Mouse (Mus musculus): Measurements from ENCODE around the gene Evi5l. TPM values are rescaled to one million over a fixed set of nuclear protein-coding genes. Genes with fewer than 3 reads are reported as not detected.
A peak's percentile ranks its signal among the peaks of the same experiment; 100 is the strongest.

Gene Evi5l
- total RNA-seq, 2 experiments from 2014 or later: 13.5 to 16.9 TPM

DNA sequence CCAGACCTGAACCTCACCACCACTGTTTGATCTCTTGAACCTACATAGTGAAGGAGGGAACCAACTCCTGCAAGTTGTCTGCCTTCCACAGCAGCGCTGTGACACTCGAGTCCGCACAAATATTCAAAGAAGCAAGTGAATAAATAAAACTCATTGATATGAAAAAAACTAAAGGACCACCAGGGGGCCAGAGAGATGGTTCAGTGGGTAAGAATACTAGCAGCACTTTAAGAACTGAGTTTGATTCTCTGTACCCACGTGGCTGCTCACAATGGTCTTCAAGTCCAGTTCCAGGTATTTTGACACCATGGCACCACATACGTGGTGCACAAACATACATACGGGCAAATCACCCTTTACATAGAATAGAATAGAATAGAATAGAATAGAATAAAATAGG, 44.7 kb downstream of the Evi5l start:
- H3K27ac ChIP-seq: no peak overlapping the region
- DNase-seq: no peak
- TF ChIP-seq CTCF (IDR thresholded peaks at IDR 0.05): no peak
- intact Hi-C loops (cut with DNase I): no loop called here
- H3K4me3 ChIP-seq: no peak overlapping the region

DNA sequence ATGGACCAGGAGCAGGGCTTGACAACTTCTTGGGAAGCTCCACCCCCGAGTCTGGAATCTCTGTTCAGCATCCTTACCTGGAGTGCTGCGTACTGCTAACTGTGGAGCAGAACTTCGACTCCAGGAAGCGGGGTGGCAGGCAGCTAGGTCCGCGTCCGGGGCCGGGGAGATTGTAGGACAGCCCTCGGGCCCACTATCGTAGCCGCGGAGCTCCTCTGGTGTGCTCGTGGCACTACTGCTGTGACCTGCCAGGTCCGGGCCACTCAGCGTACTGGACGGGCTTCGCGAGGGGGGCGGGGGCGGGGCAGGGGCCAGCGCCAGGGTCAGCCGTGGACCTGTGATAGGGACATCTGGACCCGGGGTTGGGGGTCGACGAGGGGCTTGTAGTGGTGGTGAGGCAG, 46.4 kb downstream of the Evi5l start:
- TF ChIP-seq CTCF (IDR thresholded peaks at IDR 0.05): no peak
- Histone ChIP-seq H3K4me3 (peak overlapping the region; percentile 72), H3K27ac (no peak overlapping the region)
- intact Hi-C loops (cut with DNase I): no loop called here
- no peak for DNase-seq

DNA sequence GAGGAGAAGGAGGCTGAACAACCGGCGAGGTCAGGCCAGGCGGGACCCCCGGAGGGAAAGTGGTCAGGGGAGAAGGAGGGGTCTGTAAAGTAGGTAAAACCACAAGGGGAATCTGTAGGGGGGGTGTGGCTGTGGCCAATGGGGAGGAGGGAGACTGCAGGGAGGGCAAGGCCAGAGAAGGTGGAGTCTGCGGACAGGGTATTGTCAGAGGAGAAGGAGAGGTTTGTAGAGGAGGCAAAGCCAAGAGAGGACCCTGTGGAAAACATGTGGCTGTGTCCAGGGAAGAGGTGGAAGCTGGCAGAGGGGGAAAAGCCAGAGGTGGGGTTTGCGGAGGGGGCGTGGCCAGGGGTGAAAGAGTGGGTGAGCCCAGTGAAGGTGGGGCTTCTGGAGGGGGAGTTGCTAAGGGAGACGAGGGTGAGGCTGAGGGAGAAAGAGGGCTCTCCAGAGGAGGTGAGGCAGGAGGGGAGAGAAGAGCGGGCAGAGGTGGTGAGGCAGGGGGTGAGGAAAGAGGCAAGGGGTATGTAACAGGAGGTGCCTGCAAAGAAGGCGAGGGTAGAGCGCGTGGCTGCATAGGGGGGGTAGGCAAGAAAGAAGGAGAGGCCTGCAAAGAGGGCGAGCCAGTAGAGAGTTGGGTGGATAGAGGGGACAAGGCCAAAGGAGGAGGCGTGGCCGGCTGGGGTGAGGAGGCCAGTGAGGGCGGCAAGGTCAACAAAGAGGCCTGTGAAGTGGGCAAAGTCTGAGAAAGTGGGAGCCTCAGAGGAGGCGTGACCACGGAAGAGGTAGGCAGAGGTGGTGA, 47.0 kb downstream of the Evi5l start:
- TF ChIP-seq CTCF (IDR thresholded peaks at IDR 0.05): no peak
- intact Hi-C loops (cut with DNase I): no loop called here
- Histone ChIP-seq H3K27ac (no peak overlapping the region), H3K4me3 (peak overlapping the region; percentile 72)
- DNase-seq: peak; percentile 56

DNA sequence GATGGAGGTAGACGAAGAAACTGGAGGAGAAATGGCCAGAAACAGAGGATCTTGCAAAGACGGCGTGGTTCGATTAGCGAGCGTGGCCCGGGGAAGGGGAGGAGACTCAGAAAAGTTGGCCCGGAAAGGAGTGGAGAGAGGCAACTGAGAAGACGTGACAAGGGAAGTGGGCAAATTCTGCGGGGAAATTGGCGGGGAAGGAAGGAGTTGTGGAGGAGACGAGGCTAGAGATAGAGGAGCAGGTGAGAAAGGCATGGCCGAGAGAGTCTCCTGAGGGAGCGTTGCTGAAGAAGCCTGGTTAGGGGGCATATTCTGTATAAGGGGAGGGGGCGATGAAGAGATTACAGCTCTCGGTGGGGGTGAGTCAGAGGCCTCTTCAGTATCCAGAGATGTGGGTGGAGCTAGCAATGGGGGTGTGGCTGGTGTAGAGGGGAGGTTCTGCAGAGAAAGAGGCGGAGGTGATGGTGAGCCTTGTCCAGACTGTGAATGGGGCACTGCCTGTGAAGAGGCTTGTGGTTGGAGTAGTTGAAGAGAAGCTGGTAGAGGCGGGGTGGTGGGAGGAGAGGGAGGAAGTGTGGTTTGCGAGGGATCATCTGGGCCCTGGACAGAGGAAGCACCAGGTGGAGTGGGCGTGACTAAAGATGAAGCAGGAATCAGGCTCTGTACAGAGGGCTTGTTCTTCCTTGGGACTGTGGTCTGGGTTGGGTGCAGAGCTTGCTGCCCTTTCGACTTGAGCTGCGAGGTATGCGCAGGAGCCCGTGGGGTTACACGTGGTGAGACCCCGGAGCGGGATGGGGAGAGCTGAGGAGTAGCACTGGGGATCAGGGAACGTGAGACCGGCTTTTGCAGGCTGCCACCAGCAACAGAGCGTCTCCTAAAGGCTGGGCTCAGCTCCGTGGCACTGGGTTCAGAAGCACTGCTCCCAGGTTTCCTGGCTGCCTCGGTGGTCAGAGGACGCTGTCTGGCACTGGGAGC, 47.9 kb downstream of the Evi5l start:
- DNase-seq: peak; percentile 57
- Histone ChIP-seq H3K27ac (no peak overlapping the region), H3K4me3 (peak overlapping the region; percentile 72)
- intact Hi-C loops (cut with DNase I): no loop called here
- no peak for TF ChIP-seq CTCF (IDR thresholded peaks at IDR 0.05)

DNA sequence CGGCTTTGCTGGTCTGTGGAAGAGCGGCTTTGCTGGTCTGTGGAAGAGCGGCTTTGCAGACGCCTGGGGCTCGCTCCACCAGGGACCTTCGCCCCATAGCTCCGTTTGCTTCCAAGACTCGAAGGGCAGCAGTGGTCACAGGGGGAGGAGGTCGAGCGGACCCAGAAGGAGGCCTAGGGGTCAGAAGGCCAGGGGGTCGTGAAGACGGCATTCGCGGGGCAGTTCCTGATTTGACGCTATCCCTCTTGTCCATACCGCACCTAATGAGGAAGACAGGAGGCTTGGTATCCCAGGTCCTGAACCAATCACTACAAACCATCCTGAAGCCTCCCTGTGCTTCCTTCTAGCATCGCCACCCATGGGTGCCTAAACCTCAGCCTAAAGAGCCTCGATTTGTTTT, 49.9 kb downstream of the Evi5l start:
- TF ChIP-seq CTCF (IDR thresholded peaks at IDR 0.05): no peak
- intact Hi-C loops (cut with DNase I): no loop called here
- no peak for DNase-seq
- no peak overlapping the region for H3K27ac ChIP-seq
- no peak overlapping the region for H3K4me3 ChIP-seq

DNA sequence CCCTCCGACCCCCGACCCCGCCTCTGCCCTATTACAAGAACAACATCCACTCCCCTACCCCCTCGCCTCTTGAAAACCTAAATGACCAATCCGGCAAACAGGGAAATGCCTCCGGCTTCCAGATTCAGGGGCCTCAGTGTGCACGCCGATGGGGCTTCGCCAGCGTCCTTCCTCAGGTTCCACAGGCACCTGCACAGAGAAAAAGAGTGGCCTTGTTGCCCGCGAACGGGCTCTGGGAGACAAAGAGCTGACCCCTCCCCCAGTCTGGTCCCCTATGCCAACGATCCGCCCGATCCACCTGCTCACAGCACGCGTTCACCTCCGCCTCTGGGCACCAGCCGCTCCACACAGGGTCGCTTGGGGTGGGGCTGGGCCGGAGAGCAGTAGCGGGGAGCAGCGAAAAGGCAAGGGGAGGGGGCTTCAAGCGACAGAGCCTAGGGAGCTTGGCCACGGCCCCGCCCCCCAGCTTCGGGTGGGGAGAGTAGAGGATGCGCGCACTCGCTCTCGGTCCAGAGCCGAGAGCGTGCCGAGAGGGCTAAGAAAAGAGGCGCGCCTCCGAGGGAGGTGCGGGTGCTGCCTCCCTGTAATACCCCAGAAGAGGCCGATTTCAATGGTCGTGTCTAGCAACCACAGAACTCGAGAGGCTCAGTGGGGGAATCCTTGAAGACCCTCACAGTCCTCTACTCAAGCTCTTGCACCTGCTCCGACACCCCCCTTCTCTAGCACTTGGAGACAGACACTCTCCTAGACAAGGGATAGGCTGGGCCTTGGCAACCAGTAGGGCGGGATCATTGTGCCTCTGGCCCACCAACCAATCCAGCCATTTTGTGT, 50.6 kb downstream of the Evi5l start, which contains the start of gene Prr36:
Gene Prr36, minus strand, starts transcription at position 669 of the 831 bp plus-strand sequence.
- Histone ChIP-seq H3K4me3 (peak within 1 kb of the TSS; percentile 63), H3K27ac (no peak within 1 kb of the TSS)
- intact Hi-C loops (cut with DNase I): no loop called here
- TF ChIP-seq CTCF (IDR thresholded peaks at IDR 0.05): no peak
- no peak for DNase-seq

DNA sequence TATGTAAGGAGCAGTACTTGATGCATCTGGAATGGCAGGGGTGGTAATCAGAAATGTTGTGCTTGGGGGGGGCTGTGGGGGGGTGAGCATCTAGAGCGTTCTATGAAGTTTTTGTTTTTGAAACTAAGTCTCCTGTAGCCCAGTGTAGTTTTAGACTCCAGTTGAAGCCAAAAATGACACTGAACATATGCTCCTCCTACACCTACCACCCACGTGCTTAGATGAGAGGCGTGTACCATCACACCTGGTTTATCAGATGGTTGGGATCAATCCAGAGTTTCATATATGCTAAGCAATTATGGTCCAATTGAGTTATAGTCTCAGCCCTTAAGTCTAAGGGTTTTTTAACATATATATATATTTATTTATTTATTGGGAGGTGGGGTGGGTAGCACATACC, 53.2 kb downstream of the Evi5l start:
- Histone ChIP-seq H3K27ac (no peak overlapping the region), H3K4me3 (no peak overlapping the region)
- intact Hi-C loops (cut with DNase I): no loop called here
- no peak for DNase-seq
- TF ChIP-seq CTCF (IDR thresholded peaks at IDR 0.05): no peak

DNA sequence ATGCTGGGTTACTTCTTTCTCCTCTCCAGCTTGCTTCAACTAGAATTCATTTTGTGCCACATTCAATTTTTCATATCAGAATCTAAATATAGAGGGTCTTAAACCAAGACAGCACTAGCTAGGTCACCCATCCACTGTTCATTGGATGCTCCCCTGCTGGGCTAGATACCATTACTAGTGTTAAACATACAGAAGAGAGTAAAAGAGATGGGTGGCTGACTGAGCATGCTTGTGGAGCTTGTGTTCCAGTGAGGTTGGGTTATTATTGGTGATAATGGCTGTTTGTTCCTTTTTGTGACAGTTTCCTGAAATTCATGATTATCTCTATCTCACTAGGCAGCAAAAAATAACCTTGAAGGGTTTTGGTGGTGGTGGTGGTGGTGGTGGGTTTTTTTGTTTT, 55.7 kb downstream of the Evi5l start:
- intact Hi-C loops (cut with DNase I): no loop called here
- DNase-seq: no peak

DNA sequence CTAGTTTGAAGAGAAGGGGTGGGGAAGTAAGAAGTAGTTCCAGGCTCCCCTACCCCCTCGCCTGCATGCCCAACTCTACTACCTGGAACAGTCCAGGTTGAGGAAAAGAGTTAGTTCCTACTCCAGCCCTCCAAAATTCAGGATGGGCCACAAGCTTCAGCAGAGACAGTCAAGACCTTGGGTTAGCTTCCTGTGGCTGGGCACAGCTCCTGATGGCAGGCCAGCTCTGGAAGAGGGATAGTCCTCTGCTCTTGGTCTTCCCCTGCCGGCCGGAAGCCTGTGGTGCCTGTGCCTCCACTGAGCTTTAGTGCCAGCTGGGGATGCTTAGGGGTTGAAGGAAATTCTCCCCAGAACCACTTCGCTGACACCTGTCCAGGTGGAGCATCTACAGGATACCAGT, 60.0 kb downstream of the Evi5l start:
- no peak for TF ChIP-seq CTCF (IDR thresholded peaks at IDR 0.05)
- intact Hi-C loops (cut with DNase I): no loop called here
- no peak for DNase-seq
- Histone ChIP-seq H3K27ac (no peak overlapping the region), H3K4me3 (peak overlapping the region; percentile 54)

More for the DNA sequence above, 55.7 kb downstream of the Evi5l start:
- Histone ChIP-seq H3K27ac (no peak overlapping the region), H3K4me3 (no peak overlapping the region)
- TF ChIP-seq CTCF (IDR thresholded peaks at IDR 0.05): no peak

DNA sequence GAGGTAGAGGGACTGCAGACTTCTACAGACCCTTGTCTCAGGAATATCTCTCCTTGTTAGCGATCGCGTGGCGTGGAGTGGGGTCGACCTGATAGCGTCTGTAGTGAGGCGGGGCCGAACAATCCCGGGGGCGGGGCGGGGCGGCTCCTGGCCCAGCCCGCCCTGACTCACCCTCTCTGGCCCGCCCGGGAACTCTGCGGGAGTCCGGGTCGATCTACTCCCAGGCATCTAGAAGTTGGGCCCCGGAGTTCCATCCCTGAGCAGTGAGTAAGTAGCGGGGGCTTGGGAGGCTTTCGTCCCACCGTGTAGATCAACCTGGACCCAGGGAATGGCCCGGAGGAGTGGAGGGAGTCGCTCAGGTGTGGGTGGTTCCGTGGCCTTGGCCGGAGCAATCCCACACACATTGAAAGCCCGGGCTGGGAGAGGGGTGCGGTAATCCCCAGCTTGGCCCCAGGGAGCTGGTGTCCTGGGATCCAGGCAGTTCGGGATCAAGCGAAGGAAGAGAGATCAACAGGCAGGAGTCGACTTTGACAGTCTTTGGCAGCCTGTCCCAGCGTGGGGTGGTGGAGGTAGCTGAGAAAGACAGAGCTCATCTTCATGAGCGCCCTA, 60.5 kb downstream of the Evi5l start, which contains the start of gene Lrrc8e:
Gene Lrrc8e, plus strand, starts transcription at position 89 of the 609 bp plus-strand sequence.
- DNase-seq: no peak
- no peak for TF ChIP-seq CTCF (IDR thresholded peaks at IDR 0.05)
- Histone ChIP-seq H3K4me3 (peak within 1 kb of the TSS; percentile 54), H3K27ac (no peak within 1 kb of the TSS)
- intact Hi-C loops (cut with DNase I): no loop called here

DNA sequence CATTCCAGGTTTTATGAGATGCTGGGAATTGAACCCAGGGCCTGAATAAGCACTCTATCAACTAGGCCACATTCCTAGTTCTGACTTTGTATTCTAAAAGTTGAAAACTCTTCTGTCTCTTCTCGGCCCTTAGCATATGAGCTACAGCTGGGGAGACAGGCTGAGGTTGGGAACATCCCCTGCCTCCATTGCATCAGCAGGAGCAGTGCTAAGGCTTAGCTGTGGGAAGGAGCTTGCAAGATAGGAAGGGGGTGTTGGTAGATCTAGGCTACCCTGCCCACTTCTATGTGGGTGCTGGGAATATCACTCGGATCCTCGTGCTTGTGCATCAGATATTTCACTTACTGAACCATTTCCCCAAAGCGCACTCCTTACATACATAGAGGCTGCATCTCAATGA, 61.6 kb downstream of the Evi5l start:
- DNase-seq: no peak
- Histone ChIP-seq H3K27ac (no peak overlapping the region), H3K4me3 (no peak overlapping the region)
- TF ChIP-seq CTCF (IDR thresholded peaks at IDR 0.05): no peak
- intact Hi-C loops (cut with DNase I): no loop called here

DNA sequence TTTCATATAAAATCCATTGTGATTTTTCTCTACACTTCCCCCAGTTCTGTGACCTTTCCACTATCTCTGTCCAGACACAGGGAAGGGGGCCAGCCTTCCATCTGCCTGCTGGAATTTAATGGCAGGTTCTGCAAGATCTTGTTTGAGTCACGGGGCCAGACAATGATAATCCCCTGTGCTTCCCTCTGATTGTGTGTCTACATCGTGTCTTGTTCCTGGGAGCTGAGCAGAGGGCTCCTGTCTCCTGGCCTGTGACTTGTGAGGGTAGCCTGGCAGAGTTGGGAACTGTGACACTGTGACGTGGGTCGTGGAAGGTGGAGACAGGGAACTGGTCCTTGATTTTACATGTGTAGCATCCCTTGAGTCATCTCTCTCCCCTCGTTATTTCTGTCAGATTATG, 63.4 kb downstream of the Evi5l start:
- Histone ChIP-seq H3K4me3 (no peak overlapping the region), H3K27ac (no peak overlapping the region)
- DNase-seq: no peak
- no peak for TF ChIP-seq CTCF (IDR thresholded peaks at IDR 0.05)
- intact Hi-C loops (cut with DNase I): no loop called here

Measured in gastrocnemius, adult 2 months (tissue).